Mouse (Mus musculus) MEL (cell line): ENCODE data around the gene Gm45844.

Source experiments
- CHD2 ChIP-seq: IDR thresholded peaks from 2 replicates; pipeline ENCODE4 v1.6.1; 2011; ENCODE audit warnings: low read length, improper control_type of control experiment
- GATA1 ChIP-seq: IDR thresholded peaks from 2 replicates; pipeline ENCODE4 v1.6.1; 2011; ENCODE audit warnings: low read depth, low read length, improper control_type of control experiment
- KAT2A ChIP-seq: conservative IDR thresholded peaks from 2 replicates; pipeline ENCODE4 v1.6.1; 2012; ENCODE audit warnings: low read depth, low read length, improper control_type of control experiment, inconsistent platforms
- POLR2A ChIP-seq, 2 experiments: IDR thresholded peaks; 2 replicates each; pipeline ENCODE4 v1.6.1; 2011 to 2012; ENCODE audit warnings: low read length in 2 of 2, mild to moderate bottlenecking in 2 of 2, control low read depth in 1 of 2, improper control_type of control experiment in 1 of 2, low read depth in 1 of 2, moderate library complexity in 1 of 2; ENCODE audit not compliant: control insufficient read depth in 1 of 2, insufficient read depth in 1 of 2, poor library complexity in 1 of 2
- TCF12 ChIP-seq: IDR thresholded peaks from 2 replicates; pipeline ENCODE4 v1.6.1; 2014; ENCODE audit warnings: low read depth, mild to moderate bottlenecking, inconsistent platforms, low read length, improper control_type of control experiment, moderate library complexity
- USF1 ChIP-seq: IDR thresholded peaks from 2 replicates; pipeline ENCODE4 v1.6.1; 2014; ENCODE audit warnings: low read depth, mild to moderate bottlenecking, inconsistent platforms, low read length, improper control_type of control experiment, moderate library complexity
- ZNF384 ChIP-seq: IDR thresholded peaks from 2 replicates; pipeline ENCODE4 v1.6.1; 2012; ENCODE audit warnings: low read depth, mild to moderate bottlenecking, inconsistent platforms, low read length, improper control_type of control experiment

DNA sequence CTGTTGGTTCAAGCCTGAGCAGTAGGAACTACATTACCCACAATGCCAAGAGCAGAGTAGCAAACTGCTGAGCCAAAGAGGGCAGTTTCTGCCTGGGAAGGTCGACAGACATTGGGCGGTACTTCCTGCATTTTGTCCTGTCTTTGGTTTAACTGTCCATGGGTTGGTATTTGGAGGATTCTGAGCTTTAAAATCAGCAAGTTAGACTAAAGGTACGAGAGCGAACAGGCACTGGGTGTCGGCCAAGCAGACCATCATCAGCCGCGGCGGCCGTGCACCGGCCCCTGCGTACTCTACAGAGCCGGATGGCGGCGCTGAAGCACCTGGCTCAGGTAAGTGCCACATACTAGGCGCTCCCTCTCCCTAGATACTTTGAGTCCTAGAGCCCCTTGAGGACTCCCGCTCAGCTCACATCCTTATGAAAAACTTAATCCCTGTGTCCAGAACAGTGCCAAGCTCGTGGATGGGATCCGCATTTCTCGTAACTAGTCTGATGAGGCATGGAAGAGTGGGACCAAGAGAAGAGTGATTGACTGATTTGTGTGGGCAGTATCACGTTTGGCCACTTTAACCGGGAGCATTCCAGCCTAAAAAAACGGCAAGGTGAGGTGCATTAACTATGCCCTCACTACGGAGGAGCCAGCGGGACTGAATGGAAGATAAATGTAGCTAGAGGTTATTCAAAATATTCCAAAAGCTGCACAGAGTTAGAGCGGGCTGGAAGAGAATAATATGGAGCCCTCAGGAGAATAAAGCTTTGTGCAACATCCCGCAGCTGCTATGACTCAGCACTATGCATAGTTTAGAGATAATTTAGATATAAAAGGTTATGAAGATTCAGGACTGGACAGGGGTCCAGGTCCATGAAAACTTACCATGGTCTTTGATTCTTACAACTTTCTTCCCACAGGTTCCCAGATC, 106.6 kb downstream of the Gm45844 start, which contains the start of gene Zfp418:
- TF ChIP-seq CHD2 = no peak
- no peak for TF ChIP-seq GATA1
- no peak for TF ChIP-seq TCF12
- TF ChIP-seq POLR2A (IDR thresholded peaks at IDR 0.05; ENCODE audit: control insufficient read depth in 1 of 2, insufficient read depth in 1 of 2, low read depth in 1 of 2, low read length in 2 of 2, poor library complexity in 1 of 2) = no peak; a peak in 1 of 4 replicates
- no peak; the same call in 1 of the 2 replicates for TF ChIP-seq KAT2A
- TF ChIP-seq USF1 = no peak
- TF ChIP-seq ZNF384 = no peak
